Mouse (Mus musculus): ENCODE data around the gene Stambp. TPM values are rescaled to one million over a fixed set of nuclear protein-coding genes. Genes with fewer than 3 reads are reported as not detected.

Stambp gene
- polyA plus RNA-seq, 1 experiment from 2014 or later, result 24.9 TPM

- ATAC-seq (replicated peaks; ENCODE audit: insufficient number of reproducible peaks, low FRiP score, low TSS enrichment), result no peak
- no peak overlapping the region for H3K4me3 ChIP-seq (ENCODE audit: low read depth, low read length)
- H3K4me1 ChIP-seq (ENCODE audit: control insufficient read depth, insufficient read depth, low read length), result peaks cover 14% of the 10 kb centered on the region; the same call in 1 of the 2 replicates
- H3K27ac ChIP-seq (ENCODE audit: low read depth, low read length), result no peak overlapping the region
- no peaks in the 10 kb centered on the region for H3K36me3 ChIP-seq (ENCODE audit: control insufficient read depth, insufficient read depth, low read length)
- 75% methylated on average over 3 of the region's 3 CpGs for WGBS (ENCODE audit: insufficient replicate concordance)
- H3K9me3 ChIP-seq (replicated peaks; ENCODE audit: control insufficient read depth, low read length), result no peaks in the 10 kb centered on the region
- H3K9ac ChIP-seq (ENCODE audit: low read depth, low read length), result no peak overlapping the region
- H3K27me3 ChIP-seq (ENCODE audit: control insufficient read depth, insufficient read depth, low read length), result no peaks in the 10 kb centered on the region
- no peak overlapping the region for H3K4me2 ChIP-seq
Observed at GRCm38 (mm10) chr6:83503361-83503760, 69.2 kb downstream of the Stambp start.

GRCm38 (mm10) chr6:83502656-83503055 is 69.9 kb downstream of the Stambp start:
- Histone ChIP-seq H3K27me3 (ENCODE audit: control insufficient read depth, insufficient read depth, low read length) (no peaks in the 10 kb centered on the region), H3K9me3 (replicated peaks; ENCODE audit: control insufficient read depth, low read length) (no peaks in the 10 kb centered on the region), H3K4me2 (no peak overlapping the region), H3K4me3 (ENCODE audit: low read depth, low read length) (no peak overlapping the region), H3K4me1 (ENCODE audit: control insufficient read depth, insufficient read depth, low read length) (peaks cover 14% of the 10 kb centered on the region; the same call in 1 of the 2 replicates), H3K36me3 (ENCODE audit: control insufficient read depth, insufficient read depth, low read length) (0 out of 2 replicates have a peak, but pooled peaks cover 2% of the 10 kb centered on the region), H3K27ac (ENCODE audit: low read depth, low read length) (no peak overlapping the region), H3K9ac (ENCODE audit: low read depth, low read length) (no peak overlapping the region)
- no peak for ATAC-seq (replicated peaks; ENCODE audit: insufficient number of reproducible peaks, low FRiP score, low TSS enrichment)
- WGBS (ENCODE audit: insufficient replicate concordance), result 79% methylated on average over 3 of the region's 3 CpGs

- H3K9me3 ChIP-seq (replicated peaks; ENCODE audit: control insufficient read depth, low read length), result no peaks in the 10 kb centered on the region
- H3K4me3 ChIP-seq (ENCODE audit: low read depth, low read length), result no peak overlapping the region
- peak overlapping the region; percentile 10; the same call in 1 of the 2 replicates for H3K27ac ChIP-seq (ENCODE audit: low read depth, low read length)
Observed at GRCm38 (mm10) chr6:83501524-83502310, 70.8 kb downstream of the Stambp start.

GRCm38 (mm10) chr6:83500462-83500861 is 72.1 kb downstream of the Stambp start:
- Histone ChIP-seq H3K27me3 (ENCODE audit: control insufficient read depth, insufficient read depth, low read length) (no peaks in the 10 kb centered on the region), H3K4me2 (no peak overlapping the region), H3K4me1 (ENCODE audit: control insufficient read depth, insufficient read depth, low read length) (peaks cover 9% of the 10 kb centered on the region; the same call in 1 of the 2 replicates), H3K27ac (ENCODE audit: low read depth, low read length) (no peak overlapping the region), H3K9ac (ENCODE audit: low read depth, low read length) (no peak overlapping the region), H3K4me3 (ENCODE audit: low read depth, low read length) (no peak overlapping the region), H3K9me3 (replicated peaks; ENCODE audit: control insufficient read depth, low read length) (no peaks in the 10 kb centered on the region), H3K36me3 (ENCODE audit: control insufficient read depth, insufficient read depth, low read length) (0 out of 2 replicates have a peak, but pooled peaks cover 2% of the 10 kb centered on the region)
- WGBS (ENCODE audit: insufficient replicate concordance), result 48% methylated on average over 3 of the region's 3 CpGs
- no peak for ATAC-seq (replicated peaks; ENCODE audit: insufficient number of reproducible peaks, low FRiP score, low TSS enrichment)

More at GRCm38 (mm10) chr6:83501524-83502310, 70.8 kb downstream of the Stambp start:
- H3K27me3 ChIP-seq (ENCODE audit: control insufficient read depth, insufficient read depth, low read length), result no peaks in the 10 kb centered on the region
- H3K9ac ChIP-seq (ENCODE audit: low read depth, low read length), result no peak overlapping the region
- ATAC-seq (replicated peaks; ENCODE audit: insufficient number of reproducible peaks, low FRiP score, low TSS enrichment), result no peak
- 0 out of 2 replicates have a peak, but pooled peaks cover 2% of the 10 kb centered on the region for H3K36me3 ChIP-seq (ENCODE audit: control insufficient read depth, insufficient read depth, low read length)
- no peak overlapping the region for H3K4me2 ChIP-seq
- 59% methylated on average over 9 of the region's 9 CpGs for whole genome bisulfite sequencing (ENCODE audit: insufficient replicate concordance)
- H3K4me1 ChIP-seq (ENCODE audit: control insufficient read depth, insufficient read depth, low read length), result peaks cover 15% of the 10 kb centered on the region; the same call in 1 of the 2 replicates

- 0 out of 2 replicates have a peak, but pooled peaks cover 9% of the 10 kb centered on the region for H3K4me1 ChIP-seq (ENCODE audit: control insufficient read depth, insufficient read depth, low read length)
- no peak overlapping the region for H3K4me3 ChIP-seq (ENCODE audit: low read depth, low read length)
- no peaks in the 10 kb centered on the region for H3K27me3 ChIP-seq (ENCODE audit: control insufficient read depth, insufficient read depth, low read length)
- H3K27ac ChIP-seq (ENCODE audit: low read depth, low read length), result no peak overlapping the region
- no peaks in the 10 kb centered on the region for H3K9me3 ChIP-seq (replicated peaks; ENCODE audit: control insufficient read depth, low read length)
- H3K9ac ChIP-seq (ENCODE audit: low read depth, low read length), result no peak overlapping the region
- WGBS (ENCODE audit: insufficient replicate concordance), result 91% methylated on average over 10 of the region's 10 CpGs
- no peak overlapping the region for H3K4me2 ChIP-seq
- H3K36me3 ChIP-seq (ENCODE audit: control insufficient read depth, insufficient read depth, low read length), result 0 out of 2 replicates have a peak, but pooled peaks cover 2% of the 10 kb centered on the region
- no peak for ATAC-seq (replicated peaks; ENCODE audit: insufficient number of reproducible peaks, low FRiP score, low TSS enrichment)
Observed at GRCm38 (mm10) chr6:83499078-83499477, 73.5 kb downstream of the Stambp start.

GRCm38 (mm10) chr6:83496753-83497710 is 75.5 kb downstream of the Stambp start:
- Histone ChIP-seq H3K27me3 (ENCODE audit: control insufficient read depth, insufficient read depth, low read length) (no peaks in the 10 kb centered on the region), H3K27ac (ENCODE audit: low read depth, low read length) (no peak overlapping the region), H3K4me3 (ENCODE audit: low read depth, low read length) (no peak overlapping the region), H3K36me3 (ENCODE audit: control insufficient read depth, insufficient read depth, low read length) (peaks cover 4% of the 10 kb centered on the region; the same call in 1 of the 2 replicates), H3K4me2 (no peak overlapping the region), H3K4me1 (ENCODE audit: control insufficient read depth, insufficient read depth, low read length) (0 out of 2 replicates have a peak, but pooled peaks cover 7% of the 10 kb centered on the region), H3K9me3 (replicated peaks; ENCODE audit: control insufficient read depth, low read length) (no peaks in the 10 kb centered on the region), H3K9ac (ENCODE audit: low read depth, low read length) (peak overlapping the region; percentile 50; the same call in 1 of the 2 replicates)
- WGBS (ENCODE audit: insufficient replicate concordance), result 76% methylated on average over 22 of the region's 22 CpGs
- no peak for ATAC-seq (replicated peaks; ENCODE audit: insufficient number of reproducible peaks, low FRiP score, low TSS enrichment)

- Histone ChIP-seq H3K27me3 (ENCODE audit: control insufficient read depth, insufficient read depth, low read length) (no peaks in the 10 kb centered on the region), H3K9ac (ENCODE audit: low read depth, low read length) (no peak overlapping the region), H3K4me2 (no peak overlapping the region), H3K4me1 (ENCODE audit: control insufficient read depth, insufficient read depth, low read length) (0 out of 2 replicates have a peak, but pooled peaks cover 4% of the 10 kb centered on the region), H3K9me3 (replicated peaks; ENCODE audit: control insufficient read depth, low read length) (no peaks in the 10 kb centered on the region), H3K4me3 (ENCODE audit: low read depth, low read length) (no peak overlapping the region), H3K36me3 (ENCODE audit: control insufficient read depth, insufficient read depth, low read length) (peaks cover 4% of the 10 kb centered on the region; the same call in 1 of the 2 replicates), H3K27ac (ENCODE audit: low read depth, low read length) (no peak overlapping the region)
- ATAC-seq (replicated peaks; ENCODE audit: insufficient number of reproducible peaks, low FRiP score, low TSS enrichment), result no peak
- 87% methylated on average over 9 of the region's 9 CpGs for WGBS (ENCODE audit: insufficient replicate concordance)
Observed at GRCm38 (mm10) chr6:83496009-83496752, 76.3 kb downstream of the Stambp start.
